Comparison of ENCODE assay signal across 9 mouse cellular contexts in the genomic region with DNA sequence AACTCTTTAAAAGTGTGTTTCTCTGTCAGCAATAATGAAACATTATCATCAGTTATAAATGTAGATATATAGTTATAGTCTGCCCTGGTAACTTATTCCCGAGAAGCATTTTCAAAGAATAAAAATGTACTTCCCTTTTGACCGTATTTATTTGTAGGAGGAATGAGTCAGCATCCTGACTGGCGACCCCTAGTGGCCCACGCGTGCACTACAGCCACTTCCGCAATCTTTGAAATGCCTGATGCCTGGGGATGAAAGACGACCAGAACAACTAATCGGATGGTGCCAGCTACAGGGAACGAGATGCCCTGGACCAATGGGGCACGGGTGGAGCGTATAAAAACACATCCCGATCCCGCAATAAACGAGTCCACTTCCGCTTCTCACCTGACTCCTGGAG.
A peak's percentile ranks its signal among the peaks of the same experiment; 100 is the strongest.
DNase-seq lines count a peak whose midpoint lies in the region; ATAC-seq and TF ChIP-seq lines count a peak whose summit lies in the region.
"Had no signal": no experiment of that assay in that cellular context is flagged by ENCODE, and none has a peak within 500 bp of the region (broad histone marks: within the 10 kb centered on the region; RNA-seq: fewer than 3 reads in every experiment).

No protein-coding gene starts in this region.

- no peaks in the 10 kb centered on the region for H3K36me3 ChIP-seq in midbrain, embryonic 10.5 days
- no peaks in the 10 kb centered on the region for H3K36me3 ChIP-seq in midbrain, embryonic 16.5 days (ENCODE audit: control insufficient read depth, insufficient read depth, low read length)

- no peak overlapping the region for H3K4me3 ChIP-seq in midbrain, embryonic 10.5 days
- no peak overlapping the region for H3K4me3 ChIP-seq in midbrain, embryonic 16.5 days (ENCODE audit: low read depth, low read length)
- H3K4me3 ChIP-seq in lung, adult 2 months (replicated peaks; ENCODE audit: extremely low read depth, low read depth, low read length): no peak overlapping the region
- H3K4me3 ChIP-seq: myocyte had no signal

- peak; percentile 48 for DNase-seq in midbrain, embryonic 10.5 days (ENCODE audit: low spot score)
- DNase-seq in WW6 (ENCODE audit: low read depth, low spot score) (peak; percentile 46), MN1 (ENCODE audit: low spot score) (no peak)
- DNase-seq in cerebellum, postnatal 25 days: peak; percentile 41 to 68
- DNase-seq in heart, postnatal 10 days: peak; percentile 64 to 87
- DNase-seq in lung, adult 2 months: peak; percentile 77
- peak; percentile 66 to 83 for DNase-seq in spleen, postnatal 10 days (ENCODE audit: low spot score in 2 of 2)

- no peak overlapping the region for H3K27ac ChIP-seq in midbrain, embryonic 10.5 days (replicated peaks)
- H3K27ac ChIP-seq in midbrain, embryonic 16.5 days (ENCODE audit: low read length): no peak overlapping the region

- intact Hi-C loops in heart, postnatal 10 days (cut with DNase I): no loop called here

- TF ChIP-seq POLR2A in lung, adult 2 months (IDR thresholded peaks at IDR 0.05; ENCODE audit: borderline replicate concordance, extremely low read depth, low read depth, low read length): no peak

- H3K9me3 ChIP-seq in midbrain, embryonic 10.5 days (replicated peaks): no peaks in the 10 kb centered on the region
- H3K9me3 ChIP-seq in midbrain, embryonic 16.5 days (replicated peaks; ENCODE audit: control insufficient read depth, low read length, poor library complexity, severe bottlenecking): no peaks in the 10 kb centered on the region

- no peaks in the 10 kb centered on the region for H3K27me3 ChIP-seq in midbrain, embryonic 10.5 days (ENCODE audit: low read depth, poor library complexity, severe bottlenecking)
- no peaks in the 10 kb centered on the region for H3K27me3 ChIP-seq in midbrain, embryonic 16.5 days (ENCODE audit: control insufficient read depth, insufficient read depth, low read depth, low read length)

- 66% methylated on average over 15 of the region's 15 CpGs for WGBS in midbrain, embryonic 10.5 days
- 68% methylated on average over 15 of the region's 15 CpGs for WGBS in midbrain, embryonic 16.5 days
- WGBS in lung, adult 2 months: 47% methylated on average over 15 of the region's 15 CpGs

- H3K4me2 ChIP-seq in midbrain, embryonic 16.5 days (ENCODE audit: low read length): no peak overlapping the region

- H3K4me1 ChIP-seq in midbrain, embryonic 10.5 days: no peaks in the 10 kb centered on the region
- H3K4me1 ChIP-seq in midbrain, embryonic 16.5 days (ENCODE audit: control insufficient read depth, insufficient read depth, low read length): no peaks in the 10 kb centered on the region
- H3K4me1 ChIP-seq in lung, adult 2 months (ENCODE audit: control insufficient read depth, insufficient read depth, low read length): no peaks in the 10 kb centered on the region

- no peak for ATAC-seq in midbrain, embryonic 16.5 days

- H3K9ac ChIP-seq in midbrain, embryonic 16.5 days (ENCODE audit: low read depth, low read length): no peak overlapping the region

- TF ChIP-seq CTCF in lung, adult 2 months (IDR thresholded peaks at IDR 0.05; ENCODE audit: insufficient read depth, low read length): peak; percentile 87
